In genomic region chrX:134586447-134586846, GRCm38 (mm10) we compare ENCODE assay signal across 8 mouse cellular contexts. TPM values are rescaled to one million over a fixed set of nuclear protein-coding genes. Genes with fewer than 3 reads are reported as not detected.
DNase-seq lines count a peak whose midpoint lies in the region; ATAC-seq and TF ChIP-seq lines count a peak whose summit lies in the region.

No protein-coding gene starts in this region.

- H3K4me1 ChIP-seq in embryonic facial prominence, embryonic 13.5 days: 0 out of 2 replicates have a peak, but pooled peaks cover 4% of the 10 kb centered on the region
- H3K4me1 ChIP-seq in intestine, embryonic 16.5 days (ENCODE audit: control insufficient read depth, insufficient read depth, low read length): no peaks in the 10 kb centered on the region
- H3K4me1 ChIP-seq in neural tube, embryonic 12.5 days: no peaks in the 10 kb centered on the region

- H3K4me3 ChIP-seq in left cerebral cortex, adult 2 months: peak overlapping the region; percentile 51
- H3K4me3 ChIP-seq in embryonic facial prominence, embryonic 13.5 days: peak overlapping the region; percentile 53
- H3K4me3 ChIP-seq in intestine, embryonic 16.5 days (ENCODE audit: low read length): peak overlapping the region; percentile 58
- peak overlapping the region; percentile 46 for H3K4me3 ChIP-seq in neural tube, embryonic 12.5 days

- ATAC-seq in embryonic facial prominence, embryonic 13.5 days (ENCODE audit: insufficient number of reproducible peaks, insufficient read depth, low FRiP score, low TSS enrichment, low read depth): no peak
- ATAC-seq in intestine, embryonic 16.5 days: no peak
- ATAC-seq in neural tube, embryonic 12.5 days (ENCODE audit: low FRiP score, low read depth): no peak

- intact Hi-C loops in left cerebral cortex, adult 2 months (cut with DNase I): loop anchor here (5.0 to 10.0 kb wide), 2 partner anchors 44 to 522 kb away; partner anchors contain the start of gene Timm8a1

- DNase-seq in left cerebral cortex, adult 2 months (ENCODE audit: extremely low spot score in 1 of 2, low spot score in 2 of 2): no peak
- no peak for DNase-seq in left cerebral cortex, adult 9 months (ENCODE audit: low spot score in 2 of 2)
- DNase-seq in B cell, adult 2 months: no peak
- no peak for DNase-seq in adrenal gland, postnatal 25 days
- no peak for DNase-seq in right cerebral cortex, postnatal 36 days (ENCODE audit: low spot score in 2 of 2)

- 37% methylated on average over 8 of the region's 8 CpGs for WGBS in embryonic facial prominence, embryonic 13.5 days
- 30% methylated on average over 8 of the region's 8 CpGs for WGBS in intestine, embryonic 16.5 days
- 35% methylated on average over 8 of the region's 8 CpGs for WGBS in neural tube, embryonic 12.5 days

- H3K27ac ChIP-seq in left cerebral cortex, adult 2 months: no peak overlapping the region
- no peak overlapping the region for H3K27ac ChIP-seq in embryonic facial prominence, embryonic 13.5 days
- no peak overlapping the region; the same call in 1 of the 2 replicates for H3K27ac ChIP-seq in intestine, embryonic 16.5 days (ENCODE audit: low read length)
- no peak overlapping the region for H3K27ac ChIP-seq in neural tube, embryonic 12.5 days

- peak overlapping the region; percentile 79 for H3K9ac ChIP-seq in embryonic facial prominence, embryonic 13.5 days
- H3K9ac ChIP-seq in intestine, embryonic 16.5 days (ENCODE audit: low read depth, low read length): peak overlapping the region; percentile 72
- H3K9ac ChIP-seq in neural tube, embryonic 12.5 days: peak overlapping the region; percentile 67

- H3K36me3 ChIP-seq in embryonic facial prominence, embryonic 13.5 days: peaks cover 8% of the 10 kb centered on the region; the same call in 1 of the 2 replicates
- no peaks in the 10 kb centered on the region for H3K36me3 ChIP-seq in intestine, embryonic 16.5 days (ENCODE audit: control insufficient read depth, insufficient read depth, low read length)
- H3K36me3 ChIP-seq in neural tube, embryonic 12.5 days: peaks cover 4% of the 10 kb centered on the region; the same call in 1 of the 2 replicates

- H3K4me2 ChIP-seq in embryonic facial prominence, embryonic 13.5 days: peak overlapping the region; percentile 63
- peak overlapping the region; percentile 56 for H3K4me2 ChIP-seq in intestine, embryonic 16.5 days (ENCODE audit: low read depth, low read length)
- H3K4me2 ChIP-seq in neural tube, embryonic 12.5 days (replicated peaks): peak overlapping the region; percentile 61

- no peak for TF ChIP-seq CTCF in left cerebral cortex, adult 2 months (IDR thresholded peaks at IDR 0.05)

- no peaks in the 10 kb centered on the region for H3K9me3 ChIP-seq in embryonic facial prominence, embryonic 13.5 days
- H3K9me3 ChIP-seq in intestine, embryonic 16.5 days (ENCODE audit: control insufficient read depth, low read length): no peaks in the 10 kb centered on the region
- H3K9me3 ChIP-seq in neural tube, embryonic 12.5 days: no peaks in the 10 kb centered on the region

- peaks cover 7% of the 10 kb centered on the region for H3K27me3 ChIP-seq in embryonic facial prominence, embryonic 13.5 days
- H3K27me3 ChIP-seq in intestine, embryonic 16.5 days (replicated peaks; ENCODE audit: control insufficient read depth, insufficient read depth, low read length): no peaks in the 10 kb centered on the region
- H3K27me3 ChIP-seq in neural tube, embryonic 12.5 days (replicated peaks): no peaks in the 10 kb centered on the region

RNA-seq across cellular contexts. Expression of gene Rpl36a, which starts 1.0 kb away (rescaled TPM):
- total RNA-seq in left cerebral cortex, adult 2 months (2021): 100 to 1,000 TPM; 104 to 106 TPM
- 430 and 455 TPM in 2 replicates for polyA plus RNA-seq in embryonic facial prominence, embryonic 13.5 days (2015; fragmentation: Nextera tagmentation; extraction: Ambion mirVana)
- polyA plus RNA-seq in intestine, embryonic 16.5 days (2015; fragmentation: Nextera tagmentation; extraction: Ambion mirVana): 311 and 329 TPM in 2 replicates
- 239 and 257 TPM in 2 replicates for polyA plus RNA-seq in neural tube, embryonic 12.5 days (2016; fragmentation: Nextera tagmentation; extraction: Ambion mirVana)
- total RNA-seq in adrenal gland, postnatal 25 days (2021): 276 and 305 TPM in 2 replicates

RNA-seq across cellular contexts. Expression of gene Btk, which starts 3.1 kb away (rescaled TPM):
- under 1 TPM; 0.44 to 0.91 TPM for total RNA-seq in left cerebral cortex, adult 2 months (2021)
- polyA plus RNA-seq in embryonic facial prominence, embryonic 13.5 days (2015; fragmentation: Nextera tagmentation; extraction: Ambion mirVana): 1.4 and 1.5 TPM in 2 replicates
- 1.0 and 1.4 TPM in 2 replicates for polyA plus RNA-seq in intestine, embryonic 16.5 days (2015; fragmentation: Nextera tagmentation; extraction: Ambion mirVana)
- 1.2 and 1.3 TPM in 2 replicates for polyA plus RNA-seq in neural tube, embryonic 12.5 days (2016; fragmentation: Nextera tagmentation; extraction: Ambion mirVana)
- 0.67 and 0.82 TPM in 2 replicates for total RNA-seq in adrenal gland, postnatal 25 days (2021)

RNA-seq across cellular contexts. Expression of gene Gla, which starts 14.5 kb away (rescaled TPM):
- 10 to 100 TPM; 11.0 to 12.2 TPM for total RNA-seq in left cerebral cortex, adult 2 months (2021)
- polyA plus RNA-seq in embryonic facial prominence, embryonic 13.5 days (2015; fragmentation: Nextera tagmentation; extraction: Ambion mirVana): 4.0 and 4.5 TPM in 2 replicates
- 9.9 and 14.1 TPM in 2 replicates for polyA plus RNA-seq in intestine, embryonic 16.5 days (2015; fragmentation: Nextera tagmentation; extraction: Ambion mirVana)
- polyA plus RNA-seq in neural tube, embryonic 12.5 days (2016; fragmentation: Nextera tagmentation; extraction: Ambion mirVana): 3.6 and 4.5 TPM in 2 replicates
- 8.4 and 9.0 TPM in 2 replicates for total RNA-seq in adrenal gland, postnatal 25 days (2021)

RNA-seq across cellular contexts. Expression of gene Hnrnph2, which starts 14.5 kb away (rescaled TPM):
- 100 to 1,000 TPM; 149 to 161 TPM for total RNA-seq in left cerebral cortex, adult 2 months (2021)
- 151 and 169 TPM in 2 replicates for polyA plus RNA-seq in embryonic facial prominence, embryonic 13.5 days (2015; fragmentation: Nextera tagmentation; extraction: Ambion mirVana)
- 128 and 130 TPM in 2 replicates for polyA plus RNA-seq in intestine, embryonic 16.5 days (2015; fragmentation: Nextera tagmentation; extraction: Ambion mirVana)
- polyA plus RNA-seq in neural tube, embryonic 12.5 days (2016; fragmentation: Nextera tagmentation; extraction: Ambion mirVana): 177 and 186 TPM in 2 replicates
- 90.6 and 98.0 TPM in 2 replicates for total RNA-seq in adrenal gland, postnatal 25 days (2021)

RNA-seq across cellular contexts. Expression of gene Timm8a1, which starts 44.8 kb away (rescaled TPM):
- total RNA-seq in left cerebral cortex, adult 2 months (2021): 10 to 100 TPM; 14.7 to 16.7 TPM
- 66.8 and 78.8 TPM in 2 replicates for polyA plus RNA-seq in embryonic facial prominence, embryonic 13.5 days (2015; fragmentation: Nextera tagmentation; extraction: Ambion mirVana)
- 122 and 141 TPM in 2 replicates for polyA plus RNA-seq in intestine, embryonic 16.5 days (2015; fragmentation: Nextera tagmentation; extraction: Ambion mirVana)
- polyA plus RNA-seq in neural tube, embryonic 12.5 days (2016; fragmentation: Nextera tagmentation; extraction: Ambion mirVana): 45.8 and 48.5 TPM in 2 replicates
- 30.7 and 34.1 TPM in 2 replicates for total RNA-seq in adrenal gland, postnatal 25 days (2021)
